8 mouse cellular contexts compared by ENCODE assay signal in the genomic region with DNA sequence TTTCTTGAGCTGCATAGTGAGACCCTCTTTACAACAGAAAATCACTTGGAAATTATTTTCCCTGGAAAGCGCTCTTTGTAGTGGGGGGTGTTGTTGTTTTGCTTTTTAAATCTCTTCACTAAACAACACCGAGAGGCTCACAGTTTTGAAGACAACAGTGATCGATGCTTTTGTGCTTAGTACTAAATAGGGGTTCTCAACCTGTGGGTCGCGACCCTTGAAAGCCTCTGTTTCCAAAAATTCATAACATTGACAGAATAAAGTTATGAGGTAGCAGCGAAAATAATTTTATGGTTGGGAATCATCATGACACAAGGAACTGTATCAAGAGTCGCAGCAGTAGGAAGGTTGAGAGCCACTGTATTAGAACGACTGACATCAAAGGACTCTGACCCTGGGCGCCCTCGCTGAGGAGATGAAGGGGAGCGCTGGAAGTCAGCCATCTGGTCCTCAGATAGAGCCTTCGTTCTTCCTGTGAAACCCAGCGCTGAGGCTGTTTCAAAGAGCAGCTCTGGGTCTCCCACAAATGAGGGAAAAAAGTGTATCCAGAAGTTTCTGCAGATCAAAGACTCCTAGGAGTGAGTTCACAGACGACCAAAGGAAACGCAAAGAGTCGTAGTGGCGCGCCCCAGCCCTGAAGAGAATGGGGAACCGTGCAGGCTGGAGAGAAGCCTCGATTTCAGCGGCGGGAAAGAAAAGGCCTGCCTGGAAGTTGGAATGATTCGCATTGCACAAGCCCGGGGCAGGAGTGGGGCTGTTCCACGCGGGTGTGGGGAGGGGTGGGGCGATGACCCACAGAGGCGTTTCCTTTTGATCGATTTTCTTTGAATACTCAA. TPM values are rescaled to one million over a fixed set of nuclear protein-coding genes. Genes with fewer than 3 reads are reported as not detected.
A peak's percentile ranks its signal among the peaks of the same experiment; 100 is the strongest.
DNase-seq lines count a peak whose midpoint lies in the region; ATAC-seq lines count a peak whose summit lies in the region.

No protein-coding gene starts in this region.

- no peak overlapping the region for H3K27ac ChIP-seq in heart, embryonic 11.5 days (ENCODE audit: low read depth, low read length)
- H3K27ac ChIP-seq in forebrain, embryonic 12.5 days, result no peak overlapping the region
- H3K27ac ChIP-seq in kidney, embryonic 14.5 days (ENCODE audit: low read depth, low read length), result no peak overlapping the region

- ATAC-seq in heart, embryonic 11.5 days (replicated peaks; ENCODE audit: insufficient number of reproducible peaks, low FRiP score, low TSS enrichment), result no peak
- ATAC-seq in forebrain, embryonic 12.5 days (ENCODE audit: low FRiP score), result no peak
- no peak for ATAC-seq in kidney, embryonic 14.5 days (ENCODE audit: low FRiP score, low TSS enrichment)

- intact Hi-C loops in heart, postnatal 36 days (cut with DNase I), result no loop called here
- intact Hi-C loops in left cerebral cortex, postnatal 14 days (cut with DNase I), result no loop called here

- DNase-seq in heart, postnatal 36 days, result no peak
- peak; percentile 21 to 32 for DNase-seq in lung, postnatal 4 days
- DNase-seq in frontal cortex, adult 2 months (ENCODE audit: extremely low spot score in 1 of 2, low spot score in 1 of 2), result no peak
- DNase-seq in layer of hippocampus, adult 8-10 months (ENCODE audit: low spot score in 2 of 2), result no peak
- DNase-seq in left cerebral cortex, postnatal 14 days (ENCODE audit: low spot score in 2 of 2), result no peak

- H3K9ac ChIP-seq in heart, embryonic 11.5 days (ENCODE audit: low read depth, low read length), result 0 out of 2 replicates have a peak overlapping the region, but pooled peaks have one; percentile 34
- no peak overlapping the region for H3K9ac ChIP-seq in forebrain, embryonic 12.5 days
- peak overlapping the region; percentile 35; the same call in 1 of the 2 replicates for H3K9ac ChIP-seq in kidney, embryonic 14.5 days (ENCODE audit: low read depth, low read length)

- no peaks in the 10 kb centered on the region for H3K9me3 ChIP-seq in heart, embryonic 11.5 days (replicated peaks; ENCODE audit: control insufficient read depth, low read length)
- no peaks in the 10 kb centered on the region for H3K9me3 ChIP-seq in forebrain, embryonic 12.5 days
- H3K9me3 ChIP-seq in kidney, embryonic 14.5 days (ENCODE audit: control insufficient read depth, low read length), result no peaks in the 10 kb centered on the region

- peak overlapping the region; percentile 65 for H3K4me2 ChIP-seq in heart, embryonic 11.5 days
- H3K4me2 ChIP-seq in forebrain, embryonic 12.5 days, result peak overlapping the region; percentile 41
- peak overlapping the region; percentile 37 for H3K4me2 ChIP-seq in kidney, embryonic 14.5 days (replicated peaks; ENCODE audit: low read depth, low read length)

- no peaks in the 10 kb centered on the region for H3K27me3 ChIP-seq in heart, embryonic 11.5 days (ENCODE audit: control insufficient read depth, insufficient read depth, low read length)
- H3K27me3 ChIP-seq in forebrain, embryonic 12.5 days, result no peaks in the 10 kb centered on the region
- H3K27me3 ChIP-seq in kidney, embryonic 14.5 days (ENCODE audit: control insufficient read depth, insufficient read depth, low read length), result no peaks in the 10 kb centered on the region

- H3K4me3 ChIP-seq in heart, embryonic 11.5 days (ENCODE audit: low read depth, low read length), result peak overlapping the region; percentile 32
- 0 out of 2 replicates have a peak overlapping the region, but pooled peaks have one; percentile 4 for H3K4me3 ChIP-seq in forebrain, embryonic 12.5 days (replicated peaks)
- H3K4me3 ChIP-seq in kidney, embryonic 14.5 days (ENCODE audit: low read length), result peak overlapping the region; percentile 12; the same call in 1 of the 2 replicates

- no peaks in the 10 kb centered on the region for H3K36me3 ChIP-seq in heart, embryonic 11.5 days (ENCODE audit: control insufficient read depth, insufficient read depth, low read length)
- no peaks in the 10 kb centered on the region for H3K36me3 ChIP-seq in forebrain, embryonic 12.5 days (replicated peaks)
- no peaks in the 10 kb centered on the region for H3K36me3 ChIP-seq in kidney, embryonic 14.5 days (ENCODE audit: control insufficient read depth, insufficient read depth, low read length)

- WGBS in heart, embryonic 11.5 days (ENCODE audit: insufficient replicate concordance), result 17% methylated on average over 29 of the region's 29 CpGs
- 18% methylated on average over 29 of the region's 29 CpGs for WGBS in forebrain, embryonic 12.5 days
- 17% methylated on average over 29 of the region's 29 CpGs for WGBS in kidney, embryonic 14.5 days

- no peaks in the 10 kb centered on the region; the same call in none of the 2 replicates for H3K4me1 ChIP-seq in heart, embryonic 11.5 days (ENCODE audit: control insufficient read depth, insufficient read depth, low read length)
- 0 out of 2 replicates have a peak, but pooled peaks cover 4% of the 10 kb centered on the region for H3K4me1 ChIP-seq in forebrain, embryonic 12.5 days
- no peaks in the 10 kb centered on the region; the same call in 1 of the 2 replicates for H3K4me1 ChIP-seq in kidney, embryonic 14.5 days (ENCODE audit: control insufficient read depth, insufficient read depth, low read length)

RNA-seq across cellular contexts. Expression of a gene that starts 37.3 kb away (rescaled TPM):
- 4.1 and 6.3 TPM in 2 replicates for polyA plus RNA-seq in heart, embryonic 11.5 days (2014; fragmentation: Nextera tagmentation; extraction: Ambion mirVana)
- total RNA-seq in heart, postnatal 36 days (2021), result 1 to 10 TPM; 2.2 to 3.0 TPM
- 6.6 and 6.7 TPM in 2 replicates for polyA plus RNA-seq in forebrain, embryonic 12.5 days (2016; fragmentation: Nextera tagmentation; extraction: Ambion mirVana)
- 5.1 and 6.7 TPM in 2 replicates for polyA plus RNA-seq in kidney, embryonic 14.5 days (2014; fragmentation: Nextera tagmentation; extraction: Ambion mirVana)
- polyA plus RNA-seq in frontal cortex, adult 2 months (2012; rRNA removed), result 3.8 and 4.4 TPM in 2 replicates
- total RNA-seq in layer of hippocampus, adult 8-10 months (2022), result 1 to 10 TPM; 5.2 to 6.0 (median 5.7) TPM
- total RNA-seq in left cerebral cortex, postnatal 14 days (2021), result 1 to 10 TPM; 4.1 to 5.2 TPM

Comparison
In these comparisons a context has a peak if more than half of its experiments do, and no peak if none do; other contexts are left out.
1. DNase-seq: peak in lung, postnatal 4 days (2 of 2); none in heart, postnatal 36 days (0 of 2), frontal cortex, adult 2 months (0 of 2), layer of hippocampus, adult 8-10 months (0 of 2) and left cerebral cortex, postnatal 14 days (0 of 2).
2. Peak in every context shown above with its lines, with median percentiles within 50 percentile points of each other: H3K4me2 ChIP-seq and H3K4me3 ChIP-seq.